Mouse (Mus musculus) activated CD4-positive, CD25-positive, alpha-beta regulatory T cell (primary cell): Measurements from ENCODE around the gene Vmn2r45. TPM values are rescaled to one million over a fixed set of nuclear protein-coding genes. Genes with fewer than 3 reads are reported as not detected.

Experiments used
- polyA plus RNA-seq, 2 experiments: library from polyadenylated mRNA; unstranded; fragments of 100-300 nt; shearing (Covaris generic); gene quantifications; one replicate each; pipeline ENCODE4 v1.2.1; 2017

The Vmn2r45 gene
- under 1 TPM in 1 of 2 experiments, not detected in 1; 0.06 TPM for polyA plus RNA-seq

DNA sequence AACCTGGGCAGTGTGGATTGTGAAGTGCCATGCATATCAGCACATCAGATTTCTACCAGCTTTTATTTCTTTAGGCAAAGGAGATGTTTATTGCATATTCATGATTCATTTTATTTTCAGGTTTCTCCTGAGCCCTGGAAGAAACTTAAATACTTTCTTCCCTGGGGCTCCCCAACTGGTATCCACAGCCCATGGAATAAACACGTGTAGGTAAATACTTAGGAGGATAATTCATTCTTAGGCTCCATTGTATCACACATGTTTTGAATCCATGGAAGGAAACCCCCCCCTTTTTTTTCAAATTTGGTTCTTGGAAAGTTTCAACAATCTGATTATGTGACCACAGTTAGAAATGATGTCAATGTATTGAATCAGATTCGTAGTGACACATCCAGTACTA, at the start of gene Vmn2r45:
TSS of gene Vmn2r45 (minus strand) at position 101 of the 400 bp plus-strand sequence.

Other genes with a start within 250 kb of the Vmn2r45 start
- under 1 TPM in 1 of 2 experiments, not detected in 1; 0.07 TPM for gene Vmn2r43, start 228.5 kb downstream of the Vmn2r45 start, polyA plus RNA-seq
- under 1 TPM in 1 of 2 experiments, not detected in 1; 0.09 TPM for gene Vmn2r44, start 105.7 kb downstream of the Vmn2r45 start, polyA plus RNA-seq